Mouse (Mus musculus) limb, embryonic 14.5 days (tissue): ENCODE results near the gene Igf1r. TPM values are rescaled to one million over a fixed set of nuclear protein-coding genes. Genes with fewer than 3 reads are reported as not detected.

ENCODE experiments used
- ATAC-seq: fragments of 200-750 bp; cut with Nextera tagmentation; 2 replicates; pipeline ENCODE4 v1.8.0; 2017; ENCODE audit warnings: low read depth, moderate number of reproducible peaks, moderate TSS enrichment; ENCODE audit not compliant: low FRiP score
- DNase-seq: peaks from one replicate; pipeline ENCODE4 v3.0.0-alpha.2; 2015; ENCODE audit warnings: low spot score
- H3K27ac ChIP-seq: fragments of 300-500 bp; sonication (generic); replicated peaks from 2 replicates; pipeline ENCODE4 v1.5.1; 2014; ENCODE audit warnings: low read depth, mild to moderate bottlenecking, low read length, moderate library complexity, mixed read lengths
- H3K27me3 ChIP-seq: fragments of 300-500 bp; sonication (generic); 2 replicates; pipeline ENCODE4 v1.6.1; 2014; ENCODE audit warnings: low read length, mixed read lengths; ENCODE audit not compliant: control insufficient read depth, insufficient read depth
- H3K36me3 ChIP-seq: fragments of 300-500 bp; sonication (generic); 2 replicates; pipeline ENCODE4 v1.6.1; 2014; ENCODE audit warnings: mild to moderate bottlenecking, low read length, moderate library complexity, mixed read lengths; ENCODE audit not compliant: control insufficient read depth, insufficient read depth
- H3K4me1 ChIP-seq: fragments of 300-500 bp; sonication (generic); 2 replicates; pipeline ENCODE4 v1.6.1; 2014; ENCODE audit warnings: antibody characterized with exemption, low read length, mixed read lengths; ENCODE audit not compliant: control insufficient read depth, insufficient read depth
- H3K4me2 ChIP-seq: fragments of 300-500 bp; sonication (generic); replicated peaks from 2 replicates; pipeline ENCODE4 v1.6.1; 2014; ENCODE audit warnings: low read depth, mild to moderate bottlenecking, low read length, moderate library complexity; ENCODE audit not compliant: severe bottlenecking
- H3K4me3 ChIP-seq: fragments of 300-500 bp; sonication (generic); replicated peaks from 2 replicates; pipeline ENCODE4 v1.5.1; 2014; ENCODE audit warnings: low read length
- H3K9ac ChIP-seq: fragments of 300-500 bp; sonication (generic); 2 replicates; pipeline ENCODE4 v1.6.1; 2014; ENCODE audit warnings: mild to moderate bottlenecking, low read depth, low read length, moderate library complexity; ENCODE audit not compliant: severe bottlenecking
- H3K9me3 ChIP-seq: fragments of 300-500 bp; sonication (generic); 2 replicates; pipeline ENCODE4 v1.6.1; 2016; ENCODE audit warnings: low read length; ENCODE audit not compliant: control insufficient read depth
- POLR2A ChIP-seq: fragments of 200-500 bp; IDR thresholded peaks from 2 replicates; pipeline ENCODE4 v1.8.0; 2012; ENCODE audit warnings: inconsistent platforms, mild to moderate bottlenecking, moderate library complexity, borderline replicate concordance; ENCODE audit not compliant: insufficient read depth, insufficient read length; ENCODE audit errors: extremely low read depth
- WGBS: fragments of 180-500 bp; shearing (Covaris S2); extraction: QIAGEN DNeasy Blood & Tissue Kit; methylation state at CpG from one replicate; pipeline ENCODE4 v1.1.7; 2014; 5-methylcytosine and 5-hydroxymethylcytosine counted together
- polyA plus RNA-seq, 2 experiments: library from polyadenylated mRNA; depleted of rRNA in 1 of 2; stranded (reverse) in 1 of 2; unstranded in 1 of 2; fragments of >200 nt; fragmentation: Nextera tagmentation in 1 of 2; extraction: Ambion mirVana in 1 of 2; gene quantifications; 2 replicates each; pipeline versions ENCODE4 v1.2.1 to v1.2.3; 2012 to 2014

Igf1r gene
- polyA plus RNA-seq, 2 experiments = 22.5 to 34.6 TPM

GRCm38 (mm10) chr7:67951532-67952035 is 1.0 kb upstream of the Igf1r start:
- Histone ChIP-seq H3K27me3 (no peaks in the 10 kb centered on the region), H3K4me3 (peak overlapping the region; percentile 82), H3K9me3 (no peaks in the 10 kb centered on the region), H3K36me3 (no peaks in the 10 kb centered on the region), H3K9ac (peak overlapping the region; percentile 99), H3K4me2 (peak overlapping the region; percentile 86), H3K4me1 (peaks cover 17% of the 10 kb centered on the region), H3K27ac (peak overlapping the region; percentile 100)
- peak; percentile 95 for DNase-seq
- 0% methylated on average over 30 of the region's 73 CpGs for WGBS
- peak; percentile 49; the same call in 1 of the 2 replicates for TF ChIP-seq POLR2A
- peak; percentile 79 for ATAC-seq

GRCm38 (mm10) chr7:67952036-67952681 is 468 bp upstream of the Igf1r start:
- peak; percentile 78 for DNase-seq

GRCm38 (mm10) chr7:67953764-67954242 is 1.2 kb downstream of the Igf1r start:
- Histone ChIP-seq H3K4me1 (peaks cover 34% of the 10 kb centered on the region), H3K27ac (peak overlapping the region; percentile 73), H3K9me3 (no peaks in the 10 kb centered on the region), H3K27me3 (no peaks in the 10 kb centered on the region), H3K4me3 (peak overlapping the region; percentile 82), H3K36me3 (no peaks in the 10 kb centered on the region), H3K4me2 (peak overlapping the region; percentile 86), H3K9ac (peak overlapping the region; percentile 99)
- 3% methylated on average over 22 of the region's 23 CpGs for WGBS
- DNase-seq (no peak), ATAC-seq (no peak)
- TF ChIP-seq POLR2A = no peak

More at GRCm38 (mm10) chr7:67952036-67952681, 468 bp upstream of the Igf1r start:
- Histone ChIP-seq H3K4me1 (peaks cover 19% of the 10 kb centered on the region), H3K27ac (peak overlapping the region; percentile 100), H3K9me3 (no peaks in the 10 kb centered on the region), H3K9ac (peak overlapping the region; percentile 99), H3K27me3 (no peaks in the 10 kb centered on the region), H3K4me3 (peak overlapping the region; percentile 82), H3K36me3 (no peaks in the 10 kb centered on the region), H3K4me2 (peak overlapping the region; percentile 86)
- 0 out of 2 replicates have a peak, but pooled peaks have one; percentile 23 for TF ChIP-seq POLR2A
- ATAC-seq = peak; percentile 30
- WGBS = under 1% methylated on average over 30 of the region's 91 CpGs

GRCm38 (mm10) chr7:67954591-67955185 is 2.1 kb downstream of the Igf1r start:
- H3K27me3 ChIP-seq = no peaks in the 10 kb centered on the region
- WGBS = 5% methylated on average over 10 of the region's 10 CpGs
- H3K4me2 ChIP-seq = peak overlapping the region; percentile 86
- no peak for TF ChIP-seq POLR2A
- H3K4me3 ChIP-seq = peak overlapping the region; percentile 82
- no peak for DNase-seq
- peaks cover 41% of the 10 kb centered on the region for H3K4me1 ChIP-seq
- peak overlapping the region; percentile 99 for H3K9ac ChIP-seq
- ATAC-seq = no peak
- H3K9me3 ChIP-seq = no peaks in the 10 kb centered on the region
- H3K27ac ChIP-seq = peak overlapping the region; percentile 73
- no peaks in the 10 kb centered on the region for H3K36me3 ChIP-seq

- ATAC-seq (no peak), DNase-seq (no peak)
- H3K4me2 ChIP-seq = peak overlapping the region; percentile 86
- peak overlapping the region; percentile 73 for H3K27ac ChIP-seq
- no peaks in the 10 kb centered on the region for H3K27me3 ChIP-seq
- peaks cover 44% of the 10 kb centered on the region for H3K4me1 ChIP-seq
- peak overlapping the region; percentile 99 for H3K9ac ChIP-seq
- no peak for TF ChIP-seq POLR2A
- WGBS = 15% methylated on average over 5 of the region's 5 CpGs
- H3K4me3 ChIP-seq = peak overlapping the region; percentile 82
- H3K36me3 ChIP-seq = no peaks in the 10 kb centered on the region
- H3K9me3 ChIP-seq = no peaks in the 10 kb centered on the region
These were observed 2.6 kb downstream of the Igf1r start for GRCm38 (mm10) chr7:67955276-67955675.
